Mouse (Mus musculus): Measurements from ENCODE around the gene Il17rc. TPM values are rescaled to one million over a fixed set of nuclear protein-coding genes. Genes with fewer than 3 reads are reported as not detected.

Gene Il17rc
- polyA plus RNA-seq, 1 experiment = 3.7 TPM

- no peak for TF ChIP-seq CTCF (IDR thresholded peaks at IDR 0.05; ENCODE audit: control insufficient read depth, insufficient read depth, insufficient replicate concordance, low read depth, low read length)
- TF ChIP-seq POLR2A (IDR thresholded peaks at IDR 0.05; ENCODE audit: control insufficient read depth, low read depth, low read length) = no peak
- H3K27ac ChIP-seq (ENCODE audit: control insufficient read depth, insufficient read depth, low read depth, low read length) = no peak overlapping the region
- no peaks in the 10 kb centered on the region; the same call in 1 of the 2 replicates for H3K4me1 ChIP-seq (ENCODE audit: control insufficient read depth, insufficient read depth, low read length)
- H3K36me3 ChIP-seq (ENCODE audit: control insufficient read depth, insufficient read depth, low read length) = no peaks in the 10 kb centered on the region
- no peak overlapping the region for H3K4me3 ChIP-seq (ENCODE audit: control insufficient read depth, low read depth, low read length)
- H3K27me3 ChIP-seq (ENCODE audit: control insufficient read depth, insufficient read depth, low read length) = no peaks in the 10 kb centered on the region
Measured at GRCm38 (mm10) chr6:113430846-113431245, 40.4 kb upstream of the Il17rc start.

- Histone ChIP-seq H3K27me3 (ENCODE audit: control insufficient read depth, insufficient read depth, low read length) (no peaks in the 10 kb centered on the region), H3K27ac (ENCODE audit: control insufficient read depth, insufficient read depth, low read depth, low read length) (no peak overlapping the region), H3K36me3 (ENCODE audit: control insufficient read depth, insufficient read depth, low read length) (no peaks in the 10 kb centered on the region), H3K4me3 (ENCODE audit: control insufficient read depth, low read depth, low read length) (no peak overlapping the region), H3K4me1 (ENCODE audit: control insufficient read depth, insufficient read depth, low read length) (no peaks in the 10 kb centered on the region; the same call in 1 of the 2 replicates)
- TF ChIP-seq POLR2A (IDR thresholded peaks at IDR 0.05; ENCODE audit: control insufficient read depth, low read depth, low read length) = no peak
- no peak for TF ChIP-seq CTCF (IDR thresholded peaks at IDR 0.05; ENCODE audit: control insufficient read depth, insufficient read depth, insufficient replicate concordance, low read depth, low read length)
Measured at GRCm38 (mm10) chr6:113431801-113432200, 39.4 kb upstream of the Il17rc start.

GRCm38 (mm10) chr6:113433661-113434060 is 37.6 kb upstream of the Il17rc start:
- Histone ChIP-seq H3K27me3 (ENCODE audit: control insufficient read depth, insufficient read depth, low read length) (no peaks in the 10 kb centered on the region), H3K4me3 (ENCODE audit: control insufficient read depth, low read depth, low read length) (no peak overlapping the region), H3K36me3 (ENCODE audit: control insufficient read depth, insufficient read depth, low read length) (no peaks in the 10 kb centered on the region), H3K4me1 (ENCODE audit: control insufficient read depth, insufficient read depth, low read length) (no peaks in the 10 kb centered on the region; the same call in 1 of the 2 replicates), H3K27ac (ENCODE audit: control insufficient read depth, insufficient read depth, low read depth, low read length) (no peak overlapping the region)
- TF ChIP-seq POLR2A (IDR thresholded peaks at IDR 0.05; ENCODE audit: control insufficient read depth, low read depth, low read length) = no peak
- TF ChIP-seq CTCF (IDR thresholded peaks at IDR 0.05; ENCODE audit: control insufficient read depth, insufficient read depth, insufficient replicate concordance, low read depth, low read length) = no peak

- no peaks in the 10 kb centered on the region for H3K27me3 ChIP-seq (ENCODE audit: control insufficient read depth, insufficient read depth, low read length)
- H3K4me1 ChIP-seq (ENCODE audit: control insufficient read depth, insufficient read depth, low read length) = no peaks in the 10 kb centered on the region; the same call in 1 of the 2 replicates
Measured at GRCm38 (mm10) chr6:113434691-113435090, 36.5 kb upstream of the Il17rc start.

GRCm38 (mm10) chr6:113435664-113436205 is 35.5 kb upstream of the Il17rc start, which contains the start of gene Cidec:
TSS of gene Cidec (minus strand) at chr6:113435760.
- TF ChIP-seq CTCF (IDR thresholded peaks at IDR 0.05; ENCODE audit: control insufficient read depth, insufficient read depth, insufficient replicate concordance, low read depth, low read length) = no peak
- no peak within 1 kb of the TSS for H3K27ac ChIP-seq (ENCODE audit: control insufficient read depth, insufficient read depth, low read depth, low read length)

More at GRCm38 (mm10) chr6:113434691-113435090, 36.5 kb upstream of the Il17rc start:
- TF ChIP-seq POLR2A (IDR thresholded peaks at IDR 0.05; ENCODE audit: control insufficient read depth, low read depth, low read length) = no peak
- H3K4me3 ChIP-seq (ENCODE audit: control insufficient read depth, low read depth, low read length) = no peak overlapping the region
- no peaks in the 10 kb centered on the region for H3K36me3 ChIP-seq (ENCODE audit: control insufficient read depth, insufficient read depth, low read length)
- no peak overlapping the region for H3K27ac ChIP-seq (ENCODE audit: control insufficient read depth, insufficient read depth, low read depth, low read length)

GRCm38 (mm10) chr6:113437135-113437534 is 34.1 kb upstream of the Il17rc start:
- no peaks in the 10 kb centered on the region for H3K27me3 ChIP-seq (ENCODE audit: control insufficient read depth, insufficient read depth, low read length)
- H3K36me3 ChIP-seq (ENCODE audit: control insufficient read depth, insufficient read depth, low read length) = no peaks in the 10 kb centered on the region
- TF ChIP-seq CTCF (IDR thresholded peaks at IDR 0.05; ENCODE audit: control insufficient read depth, insufficient read depth, insufficient replicate concordance, low read depth, low read length) (no peak), POLR2A (IDR thresholded peaks at IDR 0.05; ENCODE audit: control insufficient read depth, low read depth, low read length) (no peak)
- H3K4me3 ChIP-seq (ENCODE audit: control insufficient read depth, low read depth, low read length) = no peak overlapping the region
- H3K4me1 ChIP-seq (ENCODE audit: control insufficient read depth, insufficient read depth, low read length) = no peaks in the 10 kb centered on the region; the same call in 1 of the 2 replicates
- H3K27ac ChIP-seq (ENCODE audit: control insufficient read depth, insufficient read depth, low read depth, low read length) = no peak overlapping the region

More at GRCm38 (mm10) chr6:113435664-113436205, 35.5 kb upstream of the Il17rc start, which contains the start of gene Cidec:
- H3K4me1 ChIP-seq (ENCODE audit: control insufficient read depth, insufficient read depth, low read length) = no peaks in the 10 kb centered on the region; the same call in 1 of the 2 replicates
- H3K36me3 ChIP-seq (ENCODE audit: control insufficient read depth, insufficient read depth, low read length) = no peaks in the 10 kb centered on the region
- no peak within 1 kb of the TSS for H3K4me3 ChIP-seq (ENCODE audit: control insufficient read depth, low read depth, low read length)
- no peaks in the 10 kb centered on the region for H3K27me3 ChIP-seq (ENCODE audit: control insufficient read depth, insufficient read depth, low read length)

- peaks cover 6% of the 10 kb centered on the region for H3K4me1 ChIP-seq (ENCODE audit: control insufficient read depth, insufficient read depth, low read length)
- H3K27ac ChIP-seq (ENCODE audit: control insufficient read depth, insufficient read depth, low read depth, low read length) = no peak overlapping the region
- H3K4me3 ChIP-seq (ENCODE audit: control insufficient read depth, low read depth, low read length) = no peak overlapping the region
- TF ChIP-seq CTCF (IDR thresholded peaks at IDR 0.05; ENCODE audit: control insufficient read depth, insufficient read depth, insufficient replicate concordance, low read depth, low read length) (no peak), POLR2A (IDR thresholded peaks at IDR 0.05; ENCODE audit: control insufficient read depth, low read depth, low read length) (no peak)
- no peaks in the 10 kb centered on the region for H3K27me3 ChIP-seq (ENCODE audit: control insufficient read depth, insufficient read depth, low read length)
- no peaks in the 10 kb centered on the region for H3K36me3 ChIP-seq (ENCODE audit: control insufficient read depth, insufficient read depth, low read length)
Measured at GRCm38 (mm10) chr6:113438721-113439430, 32.4 kb upstream of the Il17rc start.

All from testis, adult 2 months (tissue).